Mouse (Mus musculus) embryonic fibroblast, embryonic 13.5 days (primary cell): ENCODE measurements at regions not wholly inside any gene's neighbourhood (a gene's known extent, or its start where the extent isn't known, plus 50 kb on each side); places are given as distances from the start of the nearest gene placed in this dataset.

Source experiments
- CTCF ChIP-seq: IDR thresholded peaks from 2 replicates; pipeline ENCODE4 v1.5.1; 2011; ENCODE audit warnings: mild to moderate bottlenecking, control low read depth, low read length, moderate library complexity, borderline replicate concordance; ENCODE audit not compliant: insufficient read depth
- POLR2A ChIP-seq: IDR thresholded peaks from 2 replicates; pipeline ENCODE4 v1.6.1; 2011; ENCODE audit warnings: low read depth, mild to moderate bottlenecking, control low read depth, low read length, moderate library complexity

DNA sequence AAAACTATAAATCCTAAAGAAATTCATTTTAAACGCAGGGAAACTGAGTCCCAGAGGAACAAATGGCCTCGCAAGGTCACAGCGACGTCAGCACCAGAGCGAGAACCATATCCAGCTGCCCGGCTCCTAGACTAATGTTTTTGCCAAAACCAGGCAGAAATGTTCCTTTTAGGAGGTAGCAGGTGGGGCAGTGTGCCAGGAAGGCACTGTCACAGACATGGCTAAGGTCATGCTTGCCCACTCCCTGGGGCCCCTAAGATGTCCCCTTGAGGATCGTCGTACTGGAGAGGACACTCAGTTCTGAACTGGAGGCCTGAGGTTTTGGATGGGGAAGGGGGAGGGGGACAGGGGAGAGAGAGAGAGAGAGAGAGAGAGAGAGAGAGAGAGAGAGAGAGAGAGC is 69.7 kb upstream of the 1600014C23Rik start:
- TF ChIP-seq POLR2A (no peak), CTCF (no peak)
